Mouse (Mus musculus) liver, embryonic 14 days (tissue): Measurements from ENCODE around the gene Vmn2r41. TPM values are rescaled to one million over a fixed set of nuclear protein-coding genes. Genes with fewer than 3 reads are reported as not detected.

ENCODE experiments used
- polyA plus RNA-seq: library from polyadenylated mRNA; depleted of rRNA; stranded (reverse); fragments of >200 nt; gene quantifications from 2 replicates; pipeline ENCODE4 v1.2.3, GENCODE M21; 2012; rRNA removed

Gene Vmn2r41
- not detected in 2 replicates for polyA plus RNA-seq

DNA sequence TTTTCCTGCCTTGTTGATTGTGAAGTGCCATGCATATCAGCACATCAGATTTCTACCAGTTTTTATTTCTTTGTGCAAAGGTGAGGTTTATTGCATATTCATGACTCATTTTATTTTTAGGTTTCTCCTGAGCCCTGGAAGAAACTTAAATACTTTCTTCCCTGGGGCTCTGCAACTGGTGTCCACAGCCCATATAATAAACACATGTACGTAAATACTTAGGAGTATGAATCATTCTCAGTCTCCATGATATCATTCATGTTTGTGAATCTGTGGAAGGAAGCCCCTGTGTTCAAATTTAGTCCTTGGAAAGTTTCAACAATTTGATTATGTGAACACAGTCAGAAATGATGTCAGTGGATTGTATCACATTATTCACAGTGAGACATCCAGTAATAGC, at the start of gene Vmn2r41:
Gene Vmn2r41 (minus strand): TSS at position 101 of the 400 bp plus-strand sequence.

DNA sequence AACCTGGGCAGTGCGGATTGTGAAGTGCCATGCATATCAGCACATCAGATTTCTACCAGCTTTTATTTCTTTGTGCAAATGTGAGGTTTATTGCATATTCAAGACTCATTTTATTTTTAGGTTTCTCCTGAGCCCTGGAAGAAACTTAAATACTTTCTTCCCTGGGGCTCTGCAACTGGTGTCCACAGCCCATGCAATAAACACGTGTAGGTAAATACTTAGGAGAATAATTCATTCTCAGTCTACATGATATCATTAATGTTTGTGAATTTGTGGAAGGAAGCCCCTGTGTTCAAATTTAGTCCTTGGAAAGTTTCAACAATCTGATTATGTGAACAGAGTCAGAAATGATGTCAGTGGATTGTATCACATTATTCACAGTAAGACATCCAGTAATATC, 38.8 kb upstream of the Vmn2r41 start, which contains the start of gene Vmn2r42:
Gene Vmn2r42 (minus strand): TSS at position 101 of the 400 bp plus-strand sequence.

Other genes starting within 250 kb of the Vmn2r41 start
- gene Vmn2r42, start 38.7 kb upstream of the Vmn2r41 start, polyA plus RNA-seq, result not detected in 2 replicates
- not detected in 2 replicates for gene Vmn2r43, start 98.9 kb upstream of the Vmn2r41 start, polyA plus RNA-seq
- gene Vmn2r44, start 221.7 kb upstream of the Vmn2r41 start, polyA plus RNA-seq, result not detected in 2 replicates